Mouse (Mus musculus) heart, embryonic 16.5 days (tissue): ENCODE measurements around the gene Olfr267. TPM values are rescaled to one million over a fixed set of nuclear protein-coding genes. Genes with fewer than 3 reads are reported as not detected.

Source experiments
- ATAC-seq: fragments of 200-750 bp; cut with Nextera tagmentation; replicated peaks from 2 replicates; pipeline ENCODE4 v1.8.0; 2017; ENCODE audit warnings: moderate number of reproducible peaks; ENCODE audit not compliant: insufficient read depth, low FRiP score; ENCODE audit errors: extremely low read depth
- H3K27ac ChIP-seq: fragments of 300-500 bp; sonication (generic); 2 replicates; pipeline ENCODE4 v1.5.1; 2014; ENCODE audit warnings: mild to moderate bottlenecking, low read length, control low read depth, moderate library complexity
- H3K27me3 ChIP-seq: fragments of 300-500 bp; sonication (generic); 2 replicates; pipeline ENCODE4 v1.6.1; 2014; ENCODE audit warnings: low read length, mixed read lengths; ENCODE audit not compliant: control insufficient read depth, insufficient read depth
- H3K36me3 ChIP-seq: fragments of 300-500 bp; sonication (generic); 2 replicates; pipeline ENCODE4 v1.6.1; 2014; ENCODE audit not compliant: control insufficient read depth, insufficient read depth
- H3K4me1 ChIP-seq: fragments of 300-500 bp; sonication (generic); 2 replicates; pipeline ENCODE4 v1.6.1; 2014; ENCODE audit warnings: low read length, mixed read lengths; ENCODE audit not compliant: control insufficient read depth, insufficient read depth
- H3K4me2 ChIP-seq: fragments of 300-500 bp; sonication (generic); 2 replicates; pipeline ENCODE4 v1.6.1; 2014; ENCODE audit warnings: low read depth, mild to moderate bottlenecking, control low read depth, low read length
- H3K4me3 ChIP-seq: fragments of 300-500 bp; sonication (generic); 2 replicates; pipeline ENCODE4 v1.5.1; 2014; ENCODE audit warnings: mild to moderate bottlenecking, control low read depth, low read length
- H3K9ac ChIP-seq: fragments of 300-500 bp; sonication (generic); 2 replicates; pipeline ENCODE4 v1.6.1; 2014; ENCODE audit warnings: low read length, control low read depth
- H3K9me3 ChIP-seq: fragments of 300-500 bp; sonication (generic); replicated peaks from 2 replicates; pipeline ENCODE4 v1.6.1; 2016; ENCODE audit warnings: low read length; ENCODE audit not compliant: control insufficient read depth
- WGBS: fragments of 180-500 bp; shearing (Covaris S2); extraction: QIAGEN DNeasy Blood & Tissue Kit; methylation state at CpG from one replicate; pipeline ENCODE4 v1.1.7; 2014; 5-methylcytosine and 5-hydroxymethylcytosine counted together
- polyA plus RNA-seq: library from polyadenylated mRNA; unstranded; fragments of >200 nt; fragmentation: Nextera tagmentation; extraction: Ambion mirVana; gene quantifications from 2 replicates; pipeline ENCODE4 v1.2.1, GENCODE M21; 2015

Gene Olfr267
- polyA plus RNA-seq: not detected in 2 replicates

- no peaks in the 10 kb centered on the region for H3K27me3 ChIP-seq
- H3K9ac ChIP-seq: no peak within 1 kb of the TSS
- H3K9me3 ChIP-seq: no peaks in the 10 kb centered on the region
- no peak within 1 kb of the TSS for H3K4me3 ChIP-seq
- H3K4me1 ChIP-seq: no peaks in the 10 kb centered on the region
- H3K36me3 ChIP-seq: no peaks in the 10 kb centered on the region
- H3K4me2 ChIP-seq: no peak within 1 kb of the TSS
- ATAC-seq: no peak
- no peak within 1 kb of the TSS for H3K27ac ChIP-seq
Observed at GRCm38 (mm10) chr4:58787616-58788015, at the start of gene Olfr267. TSS of gene Olfr267 (minus strand) at chr4:58787716.

- no peak for ATAC-seq
- H3K27me3 ChIP-seq: no peaks in the 10 kb centered on the region
- peaks cover 23% of the 10 kb centered on the region for H3K36me3 ChIP-seq
- no peaks in the 10 kb centered on the region for H3K9me3 ChIP-seq
- H3K27ac ChIP-seq: no peak overlapping the region
- no peak overlapping the region for H3K4me2 ChIP-seq
- no peak overlapping the region for H3K4me3 ChIP-seq
- 59% methylated on average over 3 of the region's 3 CpGs for WGBS
- no peaks in the 10 kb centered on the region for H3K4me1 ChIP-seq
- H3K9ac ChIP-seq: no peak overlapping the region
Observed at GRCm38 (mm10) chr4:58832908-58833307, 45.4 kb upstream of the Olfr267 start.

GRCm38 (mm10) chr4:58825921-58826320 lies 38.4 kb upstream of the Olfr267 start:
- Histone ChIP-seq H3K9me3 (no peaks in the 10 kb centered on the region), H3K4me3 (no peak overlapping the region), H3K36me3 (peaks cover 32% of the 10 kb centered on the region), H3K9ac (no peak overlapping the region), H3K4me1 (no peaks in the 10 kb centered on the region), H3K27ac (no peak overlapping the region), H3K27me3 (no peaks in the 10 kb centered on the region), H3K4me2 (no peak overlapping the region)
- no peak for ATAC-seq
- WGBS: 70% methylated on average over 4 of the region's 4 CpGs

- WGBS: 35% methylated on average over 3 of the region's 3 CpGs
- H3K4me1 ChIP-seq: no peaks in the 10 kb centered on the region
- H3K9me3 ChIP-seq: no peaks in the 10 kb centered on the region
- no peak overlapping the region for H3K4me2 ChIP-seq
- H3K27ac ChIP-seq: no peak overlapping the region
- no peak overlapping the region for H3K4me3 ChIP-seq
- H3K36me3 ChIP-seq: no peaks in the 10 kb centered on the region
- no peak for ATAC-seq
- H3K27me3 ChIP-seq: no peaks in the 10 kb centered on the region
- no peak overlapping the region for H3K9ac ChIP-seq
Observed at GRCm38 (mm10) chr4:58786659-58787058, 857 bp downstream of the Olfr267 start.

- no peaks in the 10 kb centered on the region for H3K36me3 ChIP-seq
- no peaks in the 10 kb centered on the region for H3K27me3 ChIP-seq
- H3K4me2 ChIP-seq: no peak overlapping the region
- 58% methylated on average over 3 of the region's 3 CpGs for WGBS
- peak overlapping the region; percentile 10; the same call in 1 of the 2 replicates for H3K27ac ChIP-seq
- no peak overlapping the region for H3K9ac ChIP-seq
- H3K9me3 ChIP-seq: no peaks in the 10 kb centered on the region
- H3K4me3 ChIP-seq: no peak overlapping the region
- ATAC-seq: no peak
- no peaks in the 10 kb centered on the region for H3K4me1 ChIP-seq
Observed at GRCm38 (mm10) chr4:58763417-58763816, 24.1 kb downstream of the Olfr267 start.

- ATAC-seq: no peak
- Histone ChIP-seq H3K4me2 (no peak overlapping the region), H3K9ac (no peak overlapping the region), H3K4me1 (no peaks in the 10 kb centered on the region), H3K36me3 (no peaks in the 10 kb centered on the region), H3K27me3 (no peaks in the 10 kb centered on the region), H3K4me3 (no peak overlapping the region), H3K27ac (no peak overlapping the region), H3K9me3 (no peaks in the 10 kb centered on the region)
- 42% methylated on average over 2 of the region's 2 CpGs for WGBS
Observed at GRCm38 (mm10) chr4:58749510-58749909, 38.0 kb downstream of the Olfr267 start.

GRCm38 (mm10) chr4:58749101-58749500 lies 38.4 kb downstream of the Olfr267 start:
- WGBS: 51% methylated on average over 10 of the region's 10 CpGs
- Histone ChIP-seq H3K4me3 (no peak overlapping the region), H3K4me1 (no peaks in the 10 kb centered on the region), H3K27ac (peak overlapping the region; percentile 34; the same call in 1 of the 2 replicates), H3K9me3 (no peaks in the 10 kb centered on the region), H3K9ac (no peak overlapping the region; the same call in 1 of the 2 replicates), H3K36me3 (no peaks in the 10 kb centered on the region), H3K27me3 (no peaks in the 10 kb centered on the region), H3K4me2 (no peak overlapping the region)
- ATAC-seq: no peak

- Histone ChIP-seq H3K9me3 (no peaks in the 10 kb centered on the region), H3K36me3 (no peaks in the 10 kb centered on the region), H3K4me1 (no peaks in the 10 kb centered on the region), H3K27me3 (no peaks in the 10 kb centered on the region), H3K4me2 (no peak overlapping the region), H3K27ac (no peak overlapping the region), H3K4me3 (no peak overlapping the region), H3K9ac (no peak overlapping the region)
- ATAC-seq: no peak
- 76% methylated on average over 7 of the region's 7 CpGs for WGBS
Observed at GRCm38 (mm10) chr4:58745583-58746222, 41.8 kb downstream of the Olfr267 start.

- ATAC-seq: 0 out of 2 replicates have a peak, but pooled peaks have one; percentile 18
- 79% methylated on average over 18 of the region's 18 CpGs for WGBS
- no peaks in the 10 kb centered on the region for H3K27me3 ChIP-seq
- H3K4me2 ChIP-seq: no peak overlapping the region
- H3K4me1 ChIP-seq: no peaks in the 10 kb centered on the region
- H3K27ac ChIP-seq: no peak overlapping the region
- H3K36me3 ChIP-seq: no peaks in the 10 kb centered on the region
- no peak overlapping the region for H3K9ac ChIP-seq
- no peak overlapping the region for H3K4me3 ChIP-seq
- H3K9me3 ChIP-seq: no peaks in the 10 kb centered on the region
Observed at GRCm38 (mm10) chr4:58736867-58737633, 50.5 kb downstream of the Olfr267 start.
